ENCODE assay signal across 8 mouse cellular contexts in the genomic region with DNA sequence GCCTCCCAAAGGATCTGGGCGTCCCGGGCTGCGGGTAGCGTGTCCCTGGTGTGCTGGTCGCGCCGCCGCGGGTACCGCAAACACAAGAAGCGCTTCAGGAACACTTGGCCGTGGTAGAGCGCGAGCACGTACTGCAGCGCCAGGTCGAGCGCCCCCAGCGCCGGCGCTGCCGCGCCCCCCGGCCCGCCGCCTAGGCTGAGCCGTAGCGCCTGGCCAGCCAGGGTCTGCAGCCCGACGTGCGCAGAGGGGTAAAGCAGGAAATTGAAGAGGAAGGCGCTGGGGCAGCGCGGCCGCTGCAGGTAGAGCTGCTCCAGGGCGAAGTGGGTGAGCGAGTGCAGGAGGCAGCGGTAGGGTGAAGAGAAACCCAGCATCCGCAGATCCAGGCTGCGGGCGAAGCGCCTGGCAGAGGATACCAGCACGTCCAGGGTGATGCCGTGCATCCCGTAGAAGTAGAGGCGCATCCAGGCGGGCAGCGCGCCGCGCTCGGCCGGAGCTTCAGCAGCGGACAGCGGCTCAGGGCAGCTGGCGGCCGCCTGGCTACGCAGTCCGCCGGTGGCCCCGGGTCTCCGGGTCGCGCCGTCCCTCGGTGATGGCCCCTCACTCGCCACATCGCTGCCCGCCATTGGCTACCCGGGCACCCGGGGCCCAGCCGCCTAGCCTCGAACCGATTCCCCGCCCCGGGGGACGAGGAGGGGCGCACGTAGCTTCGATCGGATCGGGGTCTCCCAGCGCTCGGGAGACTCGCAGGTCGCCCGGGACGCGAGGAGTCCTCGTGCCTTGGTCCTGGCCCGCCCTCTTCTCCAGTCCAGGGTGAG. TPM values are rescaled to one million over a fixed set of nuclear protein-coding genes. Genes with fewer than 3 reads are reported as not detected.
DNase-seq lines count a peak whose midpoint lies in the region; ATAC-seq and TF ChIP-seq lines count a peak whose summit lies in the region.

No protein-coding gene starts in this region.

- DNase-seq in ES-CJ7 (ENCODE audit: low read depth, low spot score): peak; percentile 49
- peak; percentile 31 for DNase-seq in adrenal gland, postnatal 25 days
- peak; percentile 7 for DNase-seq in heart, postnatal 0 days (ENCODE audit: low spot score)
- peak in 1 of 2 experiments; percentile 52 for DNase-seq in layer of hippocampus, adult 2 months (ENCODE audit: low spot score in 2 of 2)
- DNase-seq in right cerebral cortex, postnatal 36 days (ENCODE audit: low spot score in 2 of 2): peak; percentile 46 to 48
- DNase-seq in spleen, postnatal 14 days (ENCODE audit: low spot score in 2 of 2): no peak

- under 1% methylated on average over 90 of the region's 91 CpGs for WGBS in embryonic facial prominence, embryonic 12.5 days
- under 1% methylated on average over 89 of the region's 91 CpGs for WGBS in heart, postnatal 0 days
- WGBS in liver, embryonic 16.5 days (ENCODE audit: insufficient replicate concordance): under 1% methylated on average over 86 of the region's 91 CpGs

- peaks cover 19% of the 10 kb centered on the region for H3K27me3 ChIP-seq in embryonic facial prominence, embryonic 12.5 days
- peaks cover 30% of the 10 kb centered on the region for H3K27me3 ChIP-seq in heart, postnatal 0 days (ENCODE audit: control insufficient read depth, insufficient read depth, low read length)
- H3K27me3 ChIP-seq in liver, embryonic 16.5 days (ENCODE audit: control insufficient read depth, insufficient read depth, low read depth, low read length): peaks cover 26% of the 10 kb centered on the region

- no peaks in the 10 kb centered on the region for H3K36me3 ChIP-seq in embryonic facial prominence, embryonic 12.5 days
- H3K36me3 ChIP-seq in heart, postnatal 0 days (replicated peaks; ENCODE audit: control insufficient read depth, insufficient read depth, low read length): no peaks in the 10 kb centered on the region
- no peaks in the 10 kb centered on the region for H3K36me3 ChIP-seq in liver, embryonic 16.5 days (ENCODE audit: control insufficient read depth, insufficient read depth)

- no peak for TF ChIP-seq EP300 in heart, postnatal 0 days (IDR thresholded peaks at IDR 0.05; ENCODE audit: low read depth)

- peak overlapping the region; percentile 98 for H3K4me2 ChIP-seq in embryonic facial prominence, embryonic 12.5 days (replicated peaks)
- H3K4me2 ChIP-seq in heart, postnatal 0 days (ENCODE audit: low read depth, low read length): peak overlapping the region; percentile 98
- peak overlapping the region; percentile 66 for H3K4me2 ChIP-seq in liver, embryonic 16.5 days (ENCODE audit: low read depth, low read length)

- TF ChIP-seq CTCF in heart, postnatal 0 days (IDR thresholded peaks at IDR 0.05; ENCODE audit: low read depth): no peak
- TF ChIP-seq CTCF in layer of hippocampus, adult 2 months (conservative IDR thresholded peaks at IDR 0.05): peak; percentile 61

- peak overlapping the region; percentile 66 for H3K9ac ChIP-seq in embryonic facial prominence, embryonic 12.5 days
- H3K9ac ChIP-seq in heart, postnatal 0 days (replicated peaks; ENCODE audit: low read depth, low read length): 0 out of 2 replicates have a peak overlapping the region, but pooled peaks have one; percentile 13
- no peak overlapping the region for H3K9ac ChIP-seq in liver, embryonic 16.5 days (ENCODE audit: low read depth, low read length)

- H3K27ac ChIP-seq in embryonic facial prominence, embryonic 12.5 days: no peak overlapping the region
- no peak overlapping the region for H3K27ac ChIP-seq in heart, postnatal 0 days (ENCODE audit: low read depth)
- H3K27ac ChIP-seq in layer of hippocampus, adult 2 months: peak overlapping the region; percentile 99
- no peak overlapping the region for H3K27ac ChIP-seq in liver, embryonic 16.5 days (ENCODE audit: low read length)

- no peaks in the 10 kb centered on the region for H3K9me3 ChIP-seq in embryonic facial prominence, embryonic 12.5 days
- H3K9me3 ChIP-seq in heart, postnatal 0 days (replicated peaks; ENCODE audit: control insufficient read depth, low read length): no peaks in the 10 kb centered on the region
- no peaks in the 10 kb centered on the region for H3K9me3 ChIP-seq in liver, embryonic 16.5 days (replicated peaks; ENCODE audit: control insufficient read depth, low read length)

- no peaks in the 10 kb centered on the region for H3K4me1 ChIP-seq in embryonic facial prominence, embryonic 12.5 days
- peaks cover 14% of the 10 kb centered on the region; the same call in 1 of the 2 replicates for H3K4me1 ChIP-seq in heart, postnatal 0 days (ENCODE audit: control insufficient read depth, insufficient read depth)
- no peaks in the 10 kb centered on the region; the same call in 1 of the 2 replicates for H3K4me1 ChIP-seq in liver, embryonic 16.5 days (ENCODE audit: control insufficient read depth, low read depth, low read length)

- peak; percentile 78 for ATAC-seq in embryonic facial prominence, embryonic 12.5 days (ENCODE audit: insufficient number of reproducible peaks, insufficient read depth, low FRiP score, low TSS enrichment)
- ATAC-seq in heart, postnatal 0 days (ENCODE audit: insufficient read depth, low read depth): peak; percentile 68
- ATAC-seq in liver, embryonic 16.5 days (ENCODE audit: low read depth): peak; percentile 32; the same call in 1 of the 2 replicates

- H3K4me3 ChIP-seq in embryonic facial prominence, embryonic 12.5 days: peak overlapping the region; percentile 57
- H3K4me3 ChIP-seq in heart, postnatal 0 days (ENCODE audit: low read depth, low read length): peak overlapping the region; percentile 56
- H3K4me3 ChIP-seq in layer of hippocampus, adult 2 months: peak overlapping the region; percentile 93
- peak overlapping the region; percentile 51 for H3K4me3 ChIP-seq in liver, embryonic 16.5 days (ENCODE audit: low read depth, low read length)

RNA-seq across cellular contexts. Expression of gene Tmem229a, which starts 0.8 kb away (rescaled TPM):
- 0.27 TPM in 1 of 2 replicates, not detected in the other for total RNA-seq in adrenal gland, postnatal 25 days (2021)
- polyA plus RNA-seq in embryonic facial prominence, embryonic 12.5 days (2016; fragmentation: Nextera tagmentation; extraction: Ambion mirVana): 1.0 and 1.3 TPM in 2 replicates
- total RNA-seq in heart, postnatal 0 days (2014; rRNA removed; ENCODE audit: low replicate concordance): 0.38 TPM in 1 of 2 replicates, not detected in the other
- not detected in 2 replicates for polyA plus RNA-seq in heart, postnatal 0 days (2015; fragmentation: Nextera tagmentation; extraction: Ambion mirVana)
- total RNA-seq in layer of hippocampus, adult 2 months (2021): 10 to 100 TPM; 46.7 to 47.7 TPM
- 0.12 TPM in 2 replicates for polyA plus RNA-seq in liver, embryonic 16.5 days (2015; fragmentation: Nextera tagmentation; extraction: Ambion mirVana)

Comparison
In these comparisons a context has a peak if more than half of its experiments do, and no peak if none do; other contexts are left out.
1. DNase-seq: peak in ES-CJ7 (single experiment), adrenal gland, postnatal 25 days (single experiment), heart, postnatal 0 days (single experiment) and right cerebral cortex, postnatal 36 days (2 of 2); none in spleen, postnatal 14 days (0 of 2).
2. RNA of gene Tmem229a, which starts 0.8 kb away (total RNA-seq): 46.7 to 47.7 TPM in layer of hippocampus, adult 2 months; 0.38 TPM in heart, postnatal 0 days and 0.27 TPM in adrenal gland, postnatal 25 days; every median in the first group is over 10 times any median in the second.
3. Peak in every context shown above with its lines, with median percentiles within 50 percentile points of each other: ATAC-seq, H3K4me2 ChIP-seq and H3K4me3 ChIP-seq.